Mouse (Mus musculus) hindbrain, embryonic 16.5 days (tissue): ENCODE data around the gene Olfr31. TPM values are rescaled to one million over a fixed set of nuclear protein-coding genes. Genes with fewer than 3 reads are reported as not detected.

ENCODE experiments used
- ATAC-seq: fragments of 200-750 bp; cut with Nextera tagmentation; 2 replicates; pipeline ENCODE4 v1.8.0; 2017; ENCODE audit warnings: moderate TSS enrichment, moderate library complexity
- H3K27ac ChIP-seq: fragments of 300-500 bp; sonication (generic); 2 replicates; pipeline ENCODE4 v1.5.1; 2014; ENCODE audit warnings: low read depth, mild to moderate bottlenecking, control low read depth, low read length, moderate library complexity
- H3K27me3 ChIP-seq: fragments of 300-500 bp; sonication (generic); replicated peaks from 2 replicates; pipeline ENCODE4 v1.6.1; 2014; ENCODE audit warnings: low read length; ENCODE audit not compliant: control insufficient read depth, insufficient read depth
- H3K36me3 ChIP-seq: fragments of 300-500 bp; sonication (generic); 2 replicates; pipeline ENCODE4 v1.6.1; 2014; ENCODE audit warnings: mild to moderate bottlenecking, low read length, moderate library complexity, mixed read lengths; ENCODE audit not compliant: control insufficient read depth, insufficient read depth
- H3K4me1 ChIP-seq: fragments of 300-500 bp; sonication (generic); 2 replicates; pipeline ENCODE4 v1.6.1; 2014; ENCODE audit warnings: low read depth, low read length; ENCODE audit not compliant: control insufficient read depth, insufficient read depth
- H3K4me2 ChIP-seq: fragments of 300-500 bp; sonication (generic); 2 replicates; pipeline ENCODE4 v1.6.1; 2014; ENCODE audit warnings: mild to moderate bottlenecking, low read length, control low read depth, moderate library complexity
- H3K4me3 ChIP-seq: fragments of 300-500 bp; sonication (generic); 2 replicates; pipeline ENCODE4 v1.5.1; 2014; ENCODE audit warnings: mild to moderate bottlenecking, low read length, control low read depth, moderate library complexity
- H3K9ac ChIP-seq: fragments of 300-500 bp; sonication (generic); 2 replicates; pipeline ENCODE4 v1.6.1; 2014; ENCODE audit warnings: low read depth, mild to moderate bottlenecking, control low read depth, low read length, moderate library complexity
- H3K9me3 ChIP-seq: fragments of 300-500 bp; sonication (generic); 2 replicates; pipeline ENCODE4 v1.6.1; 2014; ENCODE audit warnings: mild to moderate bottlenecking, low read length, moderate library complexity; ENCODE audit not compliant: control insufficient read depth
- WGBS: fragments of 180-500 bp; shearing (Covaris S2); extraction: QIAGEN DNeasy Blood & Tissue Kit; methylation state at CpG from one replicate; pipeline ENCODE4 v1.1.7; 2014; 5-methylcytosine and 5-hydroxymethylcytosine counted together
- polyA plus RNA-seq: library from polyadenylated mRNA; unstranded; fragments of >200 nt; fragmentation: Nextera tagmentation; extraction: Ambion mirVana; gene quantifications from 2 replicates; pipeline ENCODE4 v1.2.1, GENCODE M21; 2015

Olfr31 gene
- polyA plus RNA-seq, 1 experiment from 2014 or later = not detected

DNA sequence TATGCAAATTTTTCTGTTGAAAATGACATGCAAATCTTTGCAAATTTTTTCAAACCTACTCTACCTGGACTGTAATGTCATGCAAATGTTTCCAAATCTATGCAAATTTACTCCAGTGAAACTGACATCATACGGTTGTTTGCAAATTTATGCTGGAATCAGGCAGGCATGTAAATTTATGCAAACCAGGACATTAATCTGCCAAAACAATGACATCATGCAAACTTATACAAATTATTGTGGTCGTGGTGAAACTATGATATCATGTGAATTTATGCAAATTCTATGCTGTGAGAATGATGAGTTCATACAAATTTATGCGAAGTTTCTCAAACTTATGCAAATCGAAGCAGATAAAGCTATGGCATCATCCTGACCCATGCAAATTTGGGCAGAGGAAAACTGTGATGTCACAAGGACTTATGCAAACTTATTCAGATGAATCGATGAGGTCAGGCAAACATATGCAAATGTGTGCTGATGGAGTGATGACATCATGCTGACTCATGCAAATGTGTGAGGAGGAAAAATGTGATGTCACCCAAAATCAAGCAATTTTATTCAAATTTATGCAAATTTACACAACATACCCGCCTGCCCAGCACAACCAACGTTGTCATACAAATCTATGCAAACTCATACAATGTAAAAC lies 30.6 kb downstream of the Olfr31 start:
- no peak for ATAC-seq
- Histone ChIP-seq H3K9me3 (peaks cover 32% of the 10 kb centered on the region), H3K27me3 (no peaks in the 10 kb centered on the region), H3K4me1 (no peaks in the 10 kb centered on the region), H3K27ac (no peak overlapping the region), H3K4me2 (no peak overlapping the region), H3K36me3 (peaks cover 5% of the 10 kb centered on the region), H3K9ac (no peak overlapping the region), H3K4me3 (no peak overlapping the region)
- WGBS = 79% methylated on average over 7 of the region's 7 CpGs

DNA sequence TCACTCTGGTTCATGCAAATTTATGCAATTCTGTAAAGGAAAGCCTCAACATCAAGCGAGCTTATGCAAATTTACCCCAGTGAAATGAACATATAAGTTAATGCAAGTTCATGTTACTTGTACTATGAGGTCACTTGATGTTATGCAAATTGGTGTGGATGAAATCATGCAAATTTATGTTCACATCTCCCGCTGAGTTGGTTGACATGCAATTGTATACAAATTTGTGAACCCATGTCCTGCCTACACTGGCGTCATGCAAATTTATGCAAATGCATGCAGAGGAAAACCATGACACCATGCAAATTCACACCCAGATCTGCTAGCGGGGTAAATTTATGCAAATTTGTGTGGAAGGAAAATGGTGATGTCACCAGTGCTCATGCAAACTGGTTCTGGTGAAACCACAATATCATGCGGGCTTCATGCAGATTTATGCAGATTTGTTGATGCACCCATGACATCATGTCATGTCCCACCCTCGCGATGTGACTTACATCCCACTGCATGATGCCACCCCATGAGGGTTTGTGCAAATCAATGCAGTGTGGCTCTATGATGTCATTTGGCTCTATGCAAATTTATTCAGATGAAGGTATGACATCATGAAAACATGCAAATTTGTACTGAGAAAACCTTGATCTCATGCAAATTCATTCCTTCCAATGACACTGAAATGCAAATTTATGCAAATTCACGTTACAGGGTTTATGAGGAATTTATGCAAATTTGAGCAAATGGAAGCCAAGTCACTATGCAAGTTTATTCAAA lies 31.3 kb downstream of the Olfr31 start:
- no peak overlapping the region for H3K4me3 ChIP-seq
- ATAC-seq = no peak; the same call in 1 of the 2 replicates
- no peak overlapping the region for H3K27ac ChIP-seq
- H3K9ac ChIP-seq = no peak overlapping the region
- WGBS = 48% methylated on average over 8 of the region's 8 CpGs
- H3K27me3 ChIP-seq = no peaks in the 10 kb centered on the region
- H3K36me3 ChIP-seq = peaks cover 5% of the 10 kb centered on the region
- H3K4me1 ChIP-seq = no peaks in the 10 kb centered on the region
- H3K9me3 ChIP-seq = peaks cover 28% of the 10 kb centered on the region
- no peak overlapping the region for H3K4me2 ChIP-seq

DNA sequence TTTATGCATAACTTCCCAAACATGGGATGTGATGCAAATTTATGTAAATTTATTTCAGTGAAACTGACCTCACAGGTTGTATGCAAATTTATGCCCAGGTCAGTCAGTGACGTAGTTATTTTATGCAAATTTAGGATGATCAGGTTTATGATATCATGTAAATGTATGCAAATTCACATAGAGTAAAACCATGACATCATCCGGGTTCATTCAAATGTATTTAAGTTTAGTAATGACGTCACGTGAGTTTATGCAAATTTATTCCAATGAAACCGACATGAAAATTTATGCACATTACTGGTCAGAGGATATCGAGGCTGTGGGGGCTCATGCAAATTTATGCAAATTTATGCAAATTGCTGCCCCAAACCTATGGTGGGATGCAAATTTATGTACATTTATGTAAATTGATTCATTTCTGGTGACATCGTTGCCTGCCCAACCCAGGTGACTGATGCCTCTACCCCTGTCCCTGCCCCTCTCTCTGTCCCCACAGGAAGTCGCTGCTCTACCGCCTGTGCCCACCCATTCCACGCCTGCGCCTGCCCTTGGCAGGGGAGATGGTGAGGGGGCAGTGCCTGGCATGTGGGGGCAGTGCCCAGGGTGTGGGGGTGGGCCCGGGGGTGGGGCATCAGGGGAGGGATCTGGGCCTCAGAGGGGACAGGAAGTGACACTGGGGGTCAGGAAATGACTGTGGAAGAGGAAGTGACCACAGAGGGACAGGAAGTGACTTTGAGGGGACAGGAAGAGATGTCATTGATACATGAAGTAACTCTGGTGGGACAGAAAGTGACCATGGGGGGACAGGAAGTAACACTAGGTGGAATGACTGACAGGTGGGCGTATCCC lies 32.1 kb downstream of the Olfr31 start:
- no peak overlapping the region for H3K27ac ChIP-seq
- no peak overlapping the region for H3K4me2 ChIP-seq
- H3K9ac ChIP-seq = no peak overlapping the region
- no peak overlapping the region for H3K4me3 ChIP-seq
- WGBS = 54% methylated on average over 13 of the region's 13 CpGs
- no peaks in the 10 kb centered on the region; the same call in 1 of the 2 replicates for H3K36me3 ChIP-seq
- peaks cover 20% of the 10 kb centered on the region; the same call in 1 of the 2 replicates for H3K9me3 ChIP-seq
- no peaks in the 10 kb centered on the region for H3K4me1 ChIP-seq
- H3K27me3 ChIP-seq = no peaks in the 10 kb centered on the region
- ATAC-seq = no peak

DNA sequence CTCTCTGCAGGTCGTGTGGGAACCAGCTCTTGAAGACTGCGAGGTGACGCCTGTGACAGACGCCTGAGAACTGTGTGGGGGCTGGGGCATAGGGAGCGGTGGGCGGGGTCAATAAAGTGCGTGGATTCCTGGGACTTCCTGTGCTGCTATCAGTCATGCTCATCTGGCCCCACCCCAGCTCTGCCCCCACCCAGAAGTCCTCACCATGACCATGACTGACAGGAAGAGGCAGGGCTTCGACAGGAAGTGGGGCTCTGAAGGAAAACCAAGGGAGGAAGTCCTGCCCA lies 32.7 kb downstream of the Olfr31 start:
- ATAC-seq = no peak
- Histone ChIP-seq H3K9ac (no peak overlapping the region), H3K4me3 (no peak overlapping the region), H3K36me3 (no peaks in the 10 kb centered on the region), H3K4me1 (no peaks in the 10 kb centered on the region), H3K9me3 (peaks cover 14% of the 10 kb centered on the region; the same call in 1 of the 2 replicates), H3K27me3 (no peaks in the 10 kb centered on the region), H3K4me2 (no peak overlapping the region), H3K27ac (no peak overlapping the region)
- WGBS = 98% methylated on average over 8 of the region's 8 CpGs

Other genes starting within 250 kb of the Olfr31 start
- gene Psmd6, start 201.8 kb upstream of the Olfr31 start, polyA plus RNA-seq = 244 and 245 TPM in 2 replicates
- gene Olfr720, start 136.0 kb upstream of the Olfr31 start, polyA plus RNA-seq = not detected in 2 replicates
- gene Il3ra, start 23.4 kb downstream of the Olfr31 start, polyA plus RNA-seq = 2.3 and 3.0 TPM in 2 replicates
- gene Olfr721-ps1, start 78.5 kb downstream of the Olfr31 start, polyA plus RNA-seq = not detected in 2 replicates